Mouse (Mus musculus) bone marrow macrophage, adult 2 months (primary cell): ENCODE measurements around the gene Wars.

ENCODE experiments used
- CTCF ChIP-seq: IDR thresholded peaks from 2 replicates; pipeline ENCODE4 v1.5.1; 2012; ENCODE audit warnings: low read depth, mild to moderate bottlenecking, low read length, moderate library complexity
- POLR2A ChIP-seq: IDR thresholded peaks from 2 replicates; pipeline ENCODE4 v1.6.1; 2012; ENCODE audit warnings: mild to moderate bottlenecking, low read depth, low read length, borderline replicate concordance

- TF ChIP-seq POLR2A: no peak
- no peak for TF ChIP-seq CTCF
Measured at GRCm38 (mm10) chr12:108857109-108857508, 36.9 kb downstream of the Wars start.
